Mouse (Mus musculus) embryonic fibroblast, embryonic 13.5 days (primary cell): ENCODE data around the gene Rhoj.
"Not testable (repeated sequence)": the region's sequence is repeated elsewhere in the genome, so short reads cannot be mapped to it uniquely, and the experiment has no call there.

Source experiments
- CTCF ChIP-seq: IDR thresholded peaks from 2 replicates; pipeline ENCODE4 v1.5.1; 2011; ENCODE audit warnings: mild to moderate bottlenecking, control low read depth, low read length, moderate library complexity, borderline replicate concordance; ENCODE audit not compliant: insufficient read depth
- POLR2A ChIP-seq: IDR thresholded peaks from 2 replicates; pipeline ENCODE4 v1.6.1; 2011; ENCODE audit warnings: low read depth, mild to moderate bottlenecking, control low read depth, low read length, moderate library complexity

DNA sequence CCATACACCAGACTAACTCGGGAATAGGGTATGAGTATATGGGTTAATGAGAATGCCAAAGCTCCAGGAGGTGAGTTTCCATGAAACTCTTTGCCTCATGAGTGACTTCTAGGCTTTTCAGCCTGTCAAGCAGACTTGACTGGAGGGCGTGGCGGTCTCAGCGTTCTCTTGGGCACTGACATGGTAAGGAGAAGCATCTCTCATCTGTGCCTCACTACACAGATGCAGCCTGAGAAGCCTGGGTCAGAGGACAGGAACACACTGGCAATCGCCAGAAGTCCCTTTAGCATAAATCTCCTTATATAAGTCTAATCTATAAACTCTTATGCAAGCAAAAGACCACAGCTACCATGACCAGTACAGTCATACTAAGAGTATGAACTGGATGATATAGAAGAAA is 41.4 kb downstream of the Rhoj start:
- TF ChIP-seq POLR2A, CTCF: not testable (repeated sequence)
